Mouse (Mus musculus) hindbrain, embryonic 12.5 days (tissue): Measurements from ENCODE around the gene Cldn17. TPM values are rescaled to one million over a fixed set of nuclear protein-coding genes. Genes with fewer than 3 reads are reported as not detected.

Experiments used
- ATAC-seq: fragments of 200-750 bp; cut with Nextera tagmentation; 2 replicates; pipeline ENCODE4 v1.8.0; 2017; ENCODE audit warnings: moderate TSS enrichment; ENCODE audit not compliant: low FRiP score
- H3K27ac ChIP-seq: fragments of 300-500 bp; sonication (generic); 2 replicates; pipeline ENCODE4 v1.5.1; 2016; ENCODE audit warnings: mild to moderate bottlenecking
- H3K27me3 ChIP-seq: fragments of 300-500 bp; sonication (generic); 2 replicates; pipeline ENCODE4 v1.6.1; 2016; ENCODE audit warnings: mild to moderate bottlenecking
- H3K36me3 ChIP-seq: fragments of 300-500 bp; sonication (generic); 2 replicates; pipeline ENCODE4 v1.6.1; 2016; ENCODE audit warnings: mild to moderate bottlenecking
- H3K4me1 ChIP-seq: fragments of 300-500 bp; sonication (generic); 2 replicates; pipeline ENCODE4 v1.6.1; 2016
- H3K4me2 ChIP-seq: fragments of 300-500 bp; sonication (generic); replicated peaks from 2 replicates; pipeline ENCODE4 v1.6.1; 2016; ENCODE audit warnings: mild to moderate bottlenecking
- H3K4me3 ChIP-seq: fragments of 300-500 bp; sonication (generic); 2 replicates; pipeline ENCODE4 v1.5.1; 2016; ENCODE audit warnings: mild to moderate bottlenecking
- H3K9ac ChIP-seq: fragments of 300-500 bp; sonication (generic); 2 replicates; pipeline ENCODE4 v1.6.1; 2016; ENCODE audit warnings: mild to moderate bottlenecking, moderate library complexity
- H3K9me3 ChIP-seq: fragments of 300-500 bp; sonication (generic); replicated peaks from 2 replicates; pipeline ENCODE4 v1.6.1; 2016; ENCODE audit warnings: mild to moderate bottlenecking
- WGBS: fragments of 180-500 bp; shearing (Covaris S2); methylation state at CpG from one replicate; pipeline ENCODE4 v1.1.7; 2016; 5-methylcytosine and 5-hydroxymethylcytosine counted together
- polyA plus RNA-seq: library from polyadenylated mRNA; unstranded; fragments of >200 nt; fragmentation: Nextera tagmentation; extraction: Ambion mirVana; gene quantifications from 2 replicates; pipeline ENCODE4 v1.2.1, GENCODE M21; 2016

Gene Cldn17
- polyA plus RNA-seq: not detected in 2 replicates

GRCm38 (mm10) chr16:88506878-88507277, at the start of gene Cldn17:
Cldn17 (minus strand) TSS chr16:88506978.
- Histone ChIP-seq H3K27ac (no peak within 1 kb of the TSS), H3K36me3 (no peaks in the 10 kb centered on the region), H3K9ac (no peak within 1 kb of the TSS), H3K27me3 (no peaks in the 10 kb centered on the region), H3K4me1 (no peaks in the 10 kb centered on the region), H3K4me2 (no peak within 1 kb of the TSS), H3K4me3 (no peak within 1 kb of the TSS), H3K9me3 (no peaks in the 10 kb centered on the region)
- WGBS: 92% methylated on average over 6 of the region's 6 CpGs
- no peak for ATAC-seq

DNA sequence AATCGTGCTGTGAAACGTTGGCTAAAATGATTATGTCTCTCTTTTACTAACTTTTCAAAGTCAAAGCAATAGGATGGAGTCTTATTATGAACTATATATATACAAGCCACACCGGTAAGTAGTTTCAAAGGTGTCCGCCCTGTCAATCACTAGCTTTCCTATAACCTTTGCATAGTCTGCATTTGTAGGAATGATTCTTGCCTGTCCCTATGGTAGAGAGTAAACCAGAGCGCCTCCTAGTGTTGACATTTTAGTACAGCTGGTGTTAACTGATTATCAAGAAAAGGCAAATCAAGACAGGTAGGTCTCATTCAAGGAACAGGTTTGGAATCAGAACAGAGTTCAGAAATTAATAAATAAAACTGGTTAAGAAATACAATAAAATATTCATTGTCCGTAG, 35.7 kb upstream of the Cldn17 start:
- no peaks in the 10 kb centered on the region for H3K9me3 ChIP-seq
- no peak overlapping the region for H3K4me3 ChIP-seq
- ATAC-seq: no peak
- no peaks in the 10 kb centered on the region for H3K27me3 ChIP-seq
- WGBS: 54% methylated on average over 6 of the region's 6 CpGs
- no peak overlapping the region for H3K4me2 ChIP-seq
- H3K9ac ChIP-seq: no peak overlapping the region
- H3K36me3 ChIP-seq: no peaks in the 10 kb centered on the region
- no peak overlapping the region for H3K27ac ChIP-seq
- no peaks in the 10 kb centered on the region for H3K4me1 ChIP-seq

GRCm38 (mm10) chr16:88539841-88540487, 33.2 kb upstream of the Cldn17 start:
- Histone ChIP-seq H3K4me2 (no peak overlapping the region), H3K4me1 (no peaks in the 10 kb centered on the region), H3K27ac (no peak overlapping the region), H3K27me3 (no peaks in the 10 kb centered on the region), H3K36me3 (no peaks in the 10 kb centered on the region), H3K4me3 (no peak overlapping the region), H3K9ac (no peak overlapping the region), H3K9me3 (no peaks in the 10 kb centered on the region)
- ATAC-seq: no peak
- 60% methylated on average over 3 of the region's 3 CpGs for WGBS

GRCm38 (mm10) chr16:88511348-88511747, 4.6 kb upstream of the Cldn17 start:
- no peak overlapping the region for H3K4me2 ChIP-seq
- no peak overlapping the region for H3K9ac ChIP-seq
- H3K4me3 ChIP-seq: no peak overlapping the region

DNA sequence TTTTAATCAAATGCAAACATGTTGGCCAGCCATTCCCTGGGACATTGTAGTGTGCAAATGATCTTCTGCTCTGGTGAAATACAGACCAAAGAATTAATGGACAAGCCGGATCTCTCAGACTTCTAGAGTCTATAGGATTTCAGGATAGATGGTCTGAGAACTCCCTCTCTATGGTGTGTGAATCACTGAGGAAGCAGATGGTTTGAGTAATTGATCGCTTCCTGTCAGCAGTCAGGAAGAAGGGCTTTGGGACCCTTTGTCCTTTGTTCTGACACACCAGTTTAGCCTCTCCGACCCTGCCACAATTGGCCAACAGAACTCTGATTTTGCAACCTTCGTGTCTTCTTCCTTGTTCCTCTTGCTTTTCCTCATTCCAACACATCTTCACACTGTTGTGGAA, 1.4 kb upstream of the Cldn17 start:
- Histone ChIP-seq H3K9ac (no peak overlapping the region), H3K27ac (no peak overlapping the region), H3K27me3 (no peaks in the 10 kb centered on the region), H3K4me3 (no peak overlapping the region), H3K9me3 (no peaks in the 10 kb centered on the region), H3K4me2 (no peak overlapping the region), H3K4me1 (no peaks in the 10 kb centered on the region), H3K36me3 (no peaks in the 10 kb centered on the region)
- 72% methylated on average over 4 of the region's 4 CpGs for WGBS
- ATAC-seq: no peak

More at GRCm38 (mm10) chr16:88511348-88511747, 4.6 kb upstream of the Cldn17 start:
- Histone ChIP-seq H3K27ac (no peak overlapping the region), H3K27me3 (no peaks in the 10 kb centered on the region), H3K4me1 (no peaks in the 10 kb centered on the region), H3K9me3 (no peaks in the 10 kb centered on the region), H3K36me3 (no peaks in the 10 kb centered on the region)
- ATAC-seq: no peak

GRCm38 (mm10) chr16:88506338-88506737, 440 bp downstream of the Cldn17 start:
- Histone ChIP-seq H3K4me2 (no peak overlapping the region), H3K4me3 (no peak overlapping the region), H3K36me3 (no peaks in the 10 kb centered on the region), H3K9me3 (no peaks in the 10 kb centered on the region), H3K27ac (no peak overlapping the region), H3K27me3 (no peaks in the 10 kb centered on the region), H3K4me1 (no peaks in the 10 kb centered on the region), H3K9ac (no peak overlapping the region)
- no peak for ATAC-seq
- 94% methylated on average over 11 of the region's 11 CpGs for WGBS

DNA sequence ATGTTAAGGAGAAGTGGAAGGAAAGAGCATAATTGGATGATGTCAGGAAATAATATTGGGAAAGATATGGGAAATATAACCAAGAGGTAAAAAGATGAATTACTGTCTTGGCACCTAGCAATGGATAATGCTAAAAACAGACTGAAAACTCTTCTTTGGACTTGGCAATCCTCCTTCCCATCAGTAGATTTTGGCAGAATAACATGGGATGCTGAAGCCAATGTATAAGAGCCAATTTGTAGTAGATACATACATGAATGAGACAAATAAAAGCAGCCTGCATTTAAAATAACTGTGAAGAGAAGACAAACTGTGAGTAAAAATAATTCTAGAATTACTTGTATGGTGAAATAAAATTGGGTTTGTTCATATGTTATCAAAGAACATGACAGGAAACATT, 18.7 kb downstream of the Cldn17 start:
- H3K36me3 ChIP-seq: no peaks in the 10 kb centered on the region
- H3K27me3 ChIP-seq: no peaks in the 10 kb centered on the region
- ATAC-seq: no peak
- H3K4me2 ChIP-seq: no peak overlapping the region
- H3K4me3 ChIP-seq: no peak overlapping the region
- H3K9me3 ChIP-seq: no peaks in the 10 kb centered on the region
- no peak overlapping the region for H3K9ac ChIP-seq
- no peak overlapping the region for H3K27ac ChIP-seq
- H3K4me1 ChIP-seq: no peaks in the 10 kb centered on the region

DNA sequence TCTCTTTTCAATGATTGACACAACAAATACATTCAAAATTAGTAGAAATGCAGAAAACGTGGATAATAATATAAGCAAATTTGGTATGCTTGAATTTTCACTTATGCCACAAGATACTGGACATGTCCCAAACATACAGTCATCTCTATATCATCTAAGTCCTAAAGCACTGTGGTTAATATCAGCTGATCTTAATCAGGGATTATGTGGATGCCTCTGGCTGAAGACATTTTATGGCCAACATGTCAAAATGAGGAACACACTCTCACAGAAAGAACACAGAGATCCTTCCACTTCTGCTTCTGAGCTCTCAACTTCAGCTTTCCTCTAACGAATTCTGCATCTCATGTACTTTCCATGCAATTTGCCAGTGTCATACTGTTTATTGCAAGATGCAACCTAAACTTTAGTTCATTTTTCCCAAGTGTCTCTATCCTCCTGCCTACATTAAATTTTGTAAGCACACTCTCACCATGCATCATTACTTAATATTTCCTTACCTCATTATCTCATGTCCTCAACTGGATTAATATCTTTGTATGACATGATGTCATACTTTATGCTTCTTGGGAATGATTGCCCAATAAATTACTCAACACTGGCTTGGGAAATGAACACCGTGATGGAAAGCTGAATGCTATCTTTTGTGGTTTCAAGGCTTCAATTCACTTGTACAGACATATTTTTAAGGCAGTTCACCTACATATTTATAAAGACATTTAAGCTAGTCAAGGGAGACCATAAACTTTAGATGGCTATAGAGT, 26.6 kb downstream of the Cldn17 start:
- 81% methylated on average over 3 of the region's 3 CpGs for WGBS
- no peak overlapping the region for H3K4me3 ChIP-seq
- no peaks in the 10 kb centered on the region for H3K27me3 ChIP-seq
- H3K4me1 ChIP-seq: no peaks in the 10 kb centered on the region
- no peak for ATAC-seq
- no peak overlapping the region for H3K27ac ChIP-seq
- H3K4me2 ChIP-seq: no peak overlapping the region
- H3K9ac ChIP-seq: no peak overlapping the region
- H3K9me3 ChIP-seq: no peaks in the 10 kb centered on the region
- H3K36me3 ChIP-seq: no peaks in the 10 kb centered on the region

- 90% methylated on average over 3 of the region's 3 CpGs for WGBS
- ATAC-seq: no peak
- H3K27me3 ChIP-seq: no peaks in the 10 kb centered on the region
- H3K36me3 ChIP-seq: no peaks in the 10 kb centered on the region
- H3K9ac ChIP-seq: no peak overlapping the region
- H3K9me3 ChIP-seq: no peaks in the 10 kb centered on the region
- H3K4me3 ChIP-seq: no peak overlapping the region
- H3K27ac ChIP-seq: no peak overlapping the region
- no peaks in the 10 kb centered on the region for H3K4me1 ChIP-seq
- H3K4me2 ChIP-seq: no peak overlapping the region
Observed at GRCm38 (mm10) chr16:88463235-88463634, 43.5 kb downstream of the Cldn17 start.

Other genes starting within 250 kb of the Cldn17 start
- gene Grik1, start 216.7 kb downstream of the Cldn17 start, polyA plus RNA-seq: 6.1 and 8.6 TPM in 2 replicates
- 1.6 and 2.9 TPM in 2 replicates for gene Cldn8, start 56.2 kb upstream of the Cldn17 start, polyA plus RNA-seq
- not detected in 2 replicates for gene Krtap24-1, start 105.3 kb upstream of the Cldn17 start, polyA plus RNA-seq
- not detected in 2 replicates for gene 2310079G19Rik, start 120.7 kb upstream of the Cldn17 start, polyA plus RNA-seq
- not detected in 2 replicates for gene Krtap26-1, start 140.8 kb upstream of the Cldn17 start, polyA plus RNA-seq
- gene Krtap27-1, start 164.7 kb upstream of the Cldn17 start, polyA plus RNA-seq: not detected in 2 replicates
- gene 2310061N02Rik, start 201.0 kb upstream of the Cldn17 start, polyA plus RNA-seq: not detected in 2 replicates
- gene Krtap13-1, start 221.9 kb upstream of the Cldn17 start, polyA plus RNA-seq: not detected in 2 replicates
- gene Krtap13, start 244.7 kb upstream of the Cldn17 start, polyA plus RNA-seq: not detected in 2 replicates